Mouse (Mus musculus) cerebellum, adult 2 months (tissue): ENCODE data around the gene Xylb. TPM values are rescaled to one million over a fixed set of nuclear protein-coding genes. Genes with fewer than 3 reads are reported as not detected.

Source experiments
- DNase-seq, 2 experiments: peaks; one replicate each; pipeline ENCODE4 v3.0.0; 2021
- H3K27ac ChIP-seq: fragments of 200-500 bp; 2 replicates; pipeline ENCODE4 v1.5.1; 2012; ENCODE audit warnings: low read length, control low read depth, inconsistent platforms; ENCODE audit not compliant: insufficient read depth
- H3K27me3 ChIP-seq: fragments of 200-500 bp; 2 replicates; pipeline ENCODE4 v1.6.1; 2012; ENCODE audit warnings: inconsistent platforms, mild to moderate bottlenecking, low read length, moderate library complexity; ENCODE audit not compliant: control insufficient read depth, insufficient read depth
- H3K4me1 ChIP-seq: fragments of 200-500 bp; 2 replicates; pipeline ENCODE4 v1.6.1; 2011; ENCODE audit warnings: low read length; ENCODE audit not compliant: control insufficient read depth, insufficient read depth
- H3K4me3 ChIP-seq: fragments of 200-500 bp; replicated peaks from 2 replicates; pipeline ENCODE3; 2011; ENCODE audit warnings: mild to moderate bottlenecking, low read depth, low read length, control low read depth; ENCODE audit not compliant: insufficient read depth
- CTCF ChIP-seq: fragments of 200-500 bp; IDR thresholded peaks from 2 replicates; pipeline ENCODE4 v1.5.1; 2011; ENCODE audit warnings: low read depth, mild to moderate bottlenecking, control low read depth, low read length, moderate library complexity, borderline replicate concordance; ENCODE audit not compliant: insufficient read depth
- POLR2A ChIP-seq: fragments of 200-500 bp; IDR thresholded peaks from 2 replicates; pipeline ENCODE4 v1.6.1; 2011; ENCODE audit warnings: low read length, control low read depth, borderline replicate concordance; ENCODE audit not compliant: insufficient read depth
- WGBS: fragments of 180-500 bp; shearing (Covaris S2); methylation state at CpG from one replicate; pipeline ENCODE4 v1.1.7; 2018; 5-methylcytosine and 5-hydroxymethylcytosine counted together
- polyA plus RNA-seq: library from polyadenylated mRNA; depleted of rRNA; stranded (reverse); fragments of >200 nt; gene quantifications from 2 replicates; pipeline ENCODE4 v1.2.3, GENCODE M21; 2012; rRNA removed

Xylb gene
- polyA plus RNA-seq, result 5.9 and 6.1 TPM in 2 replicates

DNA sequence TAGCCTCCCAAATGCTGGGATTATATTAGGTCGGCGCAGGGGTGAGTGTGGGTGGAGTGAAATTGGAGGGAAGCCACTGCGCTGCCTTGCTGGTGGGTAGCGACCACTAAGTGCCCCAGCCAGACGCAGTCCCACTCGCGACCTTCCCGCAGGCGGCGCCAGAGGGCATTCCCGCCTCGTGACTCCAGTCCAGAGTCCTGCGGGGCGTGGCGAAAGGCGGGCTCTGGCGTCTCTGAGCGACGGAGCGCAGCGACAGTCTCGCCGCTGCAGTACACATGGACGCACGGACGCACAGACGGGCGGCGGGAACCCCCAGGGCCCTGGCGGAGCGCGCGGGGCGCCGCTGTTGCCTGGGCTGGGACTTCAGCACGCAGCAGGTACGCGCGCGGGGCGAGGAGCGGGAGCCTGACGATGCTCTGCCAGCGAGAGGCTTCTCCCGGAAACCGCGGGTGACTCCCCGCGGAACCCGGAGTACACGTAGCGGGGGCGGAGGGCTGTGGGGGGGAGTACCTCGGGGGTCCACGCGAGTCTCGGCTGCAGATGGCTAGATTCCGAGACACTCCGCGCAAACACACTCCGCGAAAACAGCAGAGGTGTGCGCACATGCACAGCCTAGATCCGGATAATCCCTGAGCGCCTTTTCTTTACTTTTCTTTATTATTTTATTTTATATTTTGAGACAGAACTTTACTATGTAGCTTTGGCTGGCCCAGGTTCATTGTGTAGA is at the start of gene Xylb:
Gene Xylb, plus strand, starts transcription at position 51 of the 727 bp plus-strand sequence.
- DNase-seq, result peak; percentile 89 to 92
- no peaks in the 10 kb centered on the region for H3K27me3 ChIP-seq
- H3K4me1 ChIP-seq, result no peaks in the 10 kb centered on the region
- H3K27ac ChIP-seq, result no peak within 1 kb of the TSS
- H3K4me3 ChIP-seq, result peak within 1 kb of the TSS; percentile 47
- 1% methylated on average over 65 of the region's 65 CpGs for WGBS
- peak; percentile 82 for TF ChIP-seq CTCF
- TF ChIP-seq POLR2A, result peak; percentile 61; the same call in 1 of the 2 replicates

DNA sequence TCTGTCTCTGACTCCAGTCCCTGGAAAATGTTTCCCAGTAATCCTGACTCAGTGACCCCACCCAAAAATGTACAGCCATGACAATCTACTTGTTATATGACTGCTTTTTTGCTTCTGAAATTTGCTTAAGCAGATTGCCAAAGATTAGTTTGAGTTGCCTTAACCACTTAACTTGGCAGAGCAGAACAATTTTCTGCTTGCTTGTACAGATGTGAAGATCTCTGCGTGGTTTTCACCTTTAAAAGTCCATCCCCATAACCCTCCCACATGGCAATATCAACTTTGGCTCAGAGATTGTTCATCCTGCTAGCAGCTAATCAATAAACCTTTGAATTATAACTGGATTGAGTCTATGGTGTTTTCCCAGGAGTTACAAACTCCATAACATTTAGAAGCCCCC is 48.1 kb upstream of the Xylb start:
- no peaks in the 10 kb centered on the region for H3K27me3 ChIP-seq
- H3K4me3 ChIP-seq, result no peak overlapping the region
- peaks cover 7% of the 10 kb centered on the region for H3K4me1 ChIP-seq
- no peak overlapping the region for H3K27ac ChIP-seq
- TF ChIP-seq POLR2A (no peak), CTCF (no peak)
- DNase-seq, result no peak
- 84% methylated on average over 1 of the region's 1 CpGs for WGBS

DNA sequence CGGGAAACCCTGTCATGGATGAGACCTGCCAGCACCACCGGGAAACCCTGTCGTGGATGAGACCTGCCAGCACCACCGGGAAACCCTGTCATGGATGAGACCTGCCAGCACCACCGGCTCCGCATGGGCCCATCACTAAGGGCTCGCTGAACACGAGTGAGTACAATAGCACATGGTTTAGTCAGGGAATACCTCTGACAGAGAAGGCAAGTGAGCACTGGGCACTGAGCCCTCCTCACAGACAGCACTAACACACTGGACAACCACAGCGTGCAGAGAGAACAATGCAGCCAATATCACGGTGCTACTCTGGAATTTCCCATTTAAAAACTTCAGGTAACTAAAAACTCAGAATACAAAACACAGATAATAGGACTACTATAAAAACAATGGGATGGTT is 44.1 kb upstream of the Xylb start:
- 8% methylated on average over 10 of the region's 10 CpGs for WGBS
- TF ChIP-seq POLR2A (no peak), CTCF (no peak)
- H3K4me1 ChIP-seq, result peaks cover 7% of the 10 kb centered on the region
- H3K27ac ChIP-seq, result no peak overlapping the region
- H3K4me3 ChIP-seq, result no peak overlapping the region
- peak; percentile 36 to 51 for DNase-seq
- no peaks in the 10 kb centered on the region for H3K27me3 ChIP-seq

DNA sequence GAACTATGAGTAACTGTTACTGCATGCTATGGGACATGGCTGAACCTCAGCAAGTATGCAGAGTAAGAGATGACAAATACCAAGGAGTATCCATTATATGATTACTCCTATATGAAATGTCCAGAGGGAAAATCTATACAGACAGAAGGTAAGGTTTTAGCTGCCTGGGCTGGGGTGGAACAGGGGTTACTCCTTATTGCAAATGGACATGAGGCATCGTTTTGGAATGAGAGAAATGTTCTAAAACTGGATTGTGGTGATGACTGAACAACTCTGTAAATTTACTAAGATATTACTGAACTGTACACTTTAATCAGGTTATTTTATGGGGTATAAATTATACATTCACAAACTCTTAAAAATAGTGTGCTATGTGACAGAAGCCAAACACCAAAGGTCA is 38.3 kb upstream of the Xylb start:
- H3K4me1 ChIP-seq, result no peaks in the 10 kb centered on the region; the same call in 1 of the 2 replicates
- no peak overlapping the region for H3K4me3 ChIP-seq
- TF ChIP-seq POLR2A (no peak), CTCF (no peak)
- H3K27ac ChIP-seq, result no peak overlapping the region
- DNase-seq, result no peak
- no peaks in the 10 kb centered on the region for H3K27me3 ChIP-seq
- 88% methylated on average over 1 of the region's 1 CpGs for WGBS

DNA sequence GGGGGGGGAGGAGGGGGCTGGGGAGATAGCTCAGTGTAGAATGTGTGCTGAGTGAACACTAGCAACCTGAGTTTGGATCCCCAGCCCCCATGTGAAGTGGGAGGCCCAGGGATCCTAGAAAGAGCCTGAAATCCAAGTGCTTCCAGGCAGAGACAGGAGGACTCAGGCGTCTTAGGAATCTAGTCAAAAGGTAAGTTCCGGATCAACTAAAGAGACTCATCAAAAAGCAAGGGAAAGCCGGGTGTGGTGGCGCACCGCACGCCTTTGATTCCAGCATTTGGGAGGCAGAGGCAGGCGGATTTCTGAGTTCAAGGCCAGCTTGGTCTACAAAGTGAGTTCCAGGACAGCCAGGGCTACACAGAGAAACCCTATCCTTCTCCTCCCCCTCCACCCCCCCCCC is 36.7 kb upstream of the Xylb start:
- WGBS, result 81% methylated on average over 7 of the region's 7 CpGs
- TF ChIP-seq POLR2A (no peak), CTCF (no peak)
- Histone ChIP-seq H3K27me3 (no peaks in the 10 kb centered on the region), H3K4me3 (no peak overlapping the region), H3K4me1 (no peaks in the 10 kb centered on the region; the same call in 1 of the 2 replicates), H3K27ac (no peak overlapping the region)
- DNase-seq, result no peak

DNA sequence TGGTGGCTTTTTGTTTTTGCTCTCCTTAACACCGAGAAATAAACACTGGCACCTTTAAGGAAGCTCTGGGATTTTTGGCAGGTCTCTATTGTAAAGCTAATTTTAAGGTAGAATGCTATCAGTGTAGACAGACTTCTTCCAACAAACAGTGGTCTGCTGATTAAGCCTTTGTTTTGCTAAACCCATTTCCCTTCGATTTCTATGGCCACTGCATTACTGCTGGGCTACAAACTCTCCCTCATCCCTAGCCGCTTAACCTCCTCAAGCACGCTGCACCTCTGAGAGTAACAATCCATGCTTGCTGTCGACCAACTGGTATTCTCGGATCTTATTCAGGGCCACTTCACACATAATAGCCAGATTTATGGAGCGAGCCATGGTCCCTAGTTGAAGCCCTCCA is 36.2 kb upstream of the Xylb start:
- Histone ChIP-seq H3K27me3 (no peaks in the 10 kb centered on the region), H3K27ac (no peak overlapping the region), H3K4me1 (no peaks in the 10 kb centered on the region; the same call in 1 of the 2 replicates), H3K4me3 (peak overlapping the region; percentile 75)
- 6% methylated on average over 7 of the region's 7 CpGs for WGBS
- TF ChIP-seq CTCF (no peak), POLR2A (no peak)
- DNase-seq, result no peak

DNA sequence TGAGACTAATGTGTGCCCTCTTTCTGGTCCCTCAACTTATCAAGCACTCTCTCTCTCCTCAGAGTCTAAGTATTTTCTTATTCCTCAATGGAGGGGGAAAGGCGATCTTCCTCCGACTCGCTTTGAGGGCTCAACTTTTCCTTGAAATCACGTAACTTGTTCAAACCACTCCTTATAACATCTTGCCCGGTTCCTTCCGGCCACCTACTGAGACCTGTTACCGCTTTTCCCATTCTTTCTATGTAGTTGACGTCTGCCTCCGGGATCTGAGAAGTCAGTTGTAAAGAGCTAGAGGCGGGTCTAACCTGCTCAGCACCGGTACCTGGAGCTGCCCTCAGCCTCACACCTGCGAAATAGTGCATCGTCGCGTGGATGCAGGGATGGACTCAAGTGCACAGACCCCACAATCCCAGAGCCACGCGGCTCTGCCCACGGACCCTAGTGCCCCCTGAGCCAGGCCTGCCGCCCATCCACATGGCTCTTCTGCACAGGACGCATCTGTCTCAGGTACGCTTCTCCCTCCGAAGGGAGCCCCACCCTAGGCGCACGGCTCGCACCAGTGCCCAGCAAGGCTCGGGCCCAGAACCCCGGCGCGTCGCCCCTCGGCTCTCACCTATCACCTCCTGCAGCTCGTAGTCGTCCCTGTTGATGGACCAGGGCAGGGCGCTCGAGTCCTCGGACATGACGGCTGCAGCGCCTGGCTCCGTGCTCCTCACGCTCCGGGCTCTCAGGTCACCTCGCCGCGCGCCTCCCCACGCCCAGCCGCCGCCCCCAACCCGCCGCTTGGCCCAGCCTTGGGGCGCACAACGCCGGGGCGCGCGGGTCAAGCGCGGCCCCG is 35.6 kb upstream of the Xylb start:
- H3K27ac ChIP-seq, result no peak overlapping the region
- H3K27me3 ChIP-seq, result no peaks in the 10 kb centered on the region
- TF ChIP-seq CTCF (no peak), POLR2A (no peak)
- no peaks in the 10 kb centered on the region for H3K4me1 ChIP-seq
- no peak for DNase-seq
- peak overlapping the region; percentile 75 for H3K4me3 ChIP-seq
- WGBS, result 1% methylated on average over 59 of the region's 59 CpGs

DNA sequence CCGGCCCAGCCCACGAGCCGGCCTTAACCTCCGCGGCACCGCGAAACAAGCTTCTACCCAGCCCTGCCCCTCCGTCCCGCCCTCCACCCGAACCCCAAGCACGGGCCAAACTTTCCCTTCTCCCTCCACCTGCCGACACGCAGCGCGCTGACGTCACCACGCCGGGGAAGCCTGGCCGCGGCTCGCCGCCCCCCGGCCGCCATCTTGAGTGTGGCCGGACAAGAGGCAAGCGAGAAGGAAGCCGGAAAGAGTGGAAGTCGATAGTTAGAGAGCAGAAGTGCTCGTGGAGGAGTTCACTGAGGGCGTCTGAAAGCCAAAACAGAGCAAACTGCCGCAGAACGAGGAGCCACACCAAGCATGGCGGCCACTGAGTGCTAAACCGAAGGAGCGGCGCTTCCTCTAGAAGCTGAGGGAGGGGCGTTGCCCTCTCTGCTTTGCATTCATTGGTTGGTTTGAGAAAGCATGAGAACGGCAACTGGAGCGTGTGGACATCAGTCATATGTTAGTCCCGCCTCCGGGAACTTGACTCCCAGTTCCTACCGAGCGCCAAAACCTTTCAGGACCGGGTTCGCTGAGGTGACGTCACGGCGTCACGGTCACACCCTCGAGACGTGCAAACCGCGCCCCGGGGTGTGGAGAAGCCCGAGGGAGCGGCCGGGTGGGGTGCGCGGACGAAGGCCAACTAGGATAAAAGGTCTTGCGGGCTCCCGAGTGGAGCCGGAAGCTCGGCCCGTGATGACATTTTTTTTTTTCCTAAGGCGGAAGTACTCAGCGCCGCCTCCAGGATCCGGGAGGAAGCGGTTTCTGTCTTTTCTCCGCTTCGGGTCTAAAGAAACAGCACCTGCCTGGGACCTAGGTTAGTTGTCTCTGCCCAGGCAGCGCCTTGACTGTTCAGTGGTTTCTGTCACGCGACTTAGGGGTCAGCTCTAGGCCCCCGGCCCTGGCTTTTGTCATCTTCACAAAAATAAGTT is 34.6 kb upstream of the Xylb start, which contains the start of gene Oxsr1:
Gene Oxsr1, minus strand, starts transcription at position 139 of the 971 bp plus-strand sequence.
- TF ChIP-seq CTCF (peak; percentile 43; the same call in 1 of the 2 replicates), POLR2A (peak; percentile 65)
- Histone ChIP-seq H3K4me3 (peak within 1 kb of the TSS; percentile 75), H3K27me3 (no peaks in the 10 kb centered on the region), H3K4me1 (no peaks in the 10 kb centered on the region), H3K27ac (peak within 1 kb of the TSS; percentile 97)
- DNase-seq, result peak; percentile 99 to 100
- under 1% methylated on average over 76 of the region's 76 CpGs for WGBS
